Mouse (Mus musculus): ENCODE data around the gene Tenm4. TPM values are rescaled to one million over a fixed set of nuclear protein-coding genes. Genes with fewer than 3 reads are reported as not detected.

Gene Tenm4
- total RNA-seq, 2 experiments from 2014 or later, result 125 to 132 TPM

DNA sequence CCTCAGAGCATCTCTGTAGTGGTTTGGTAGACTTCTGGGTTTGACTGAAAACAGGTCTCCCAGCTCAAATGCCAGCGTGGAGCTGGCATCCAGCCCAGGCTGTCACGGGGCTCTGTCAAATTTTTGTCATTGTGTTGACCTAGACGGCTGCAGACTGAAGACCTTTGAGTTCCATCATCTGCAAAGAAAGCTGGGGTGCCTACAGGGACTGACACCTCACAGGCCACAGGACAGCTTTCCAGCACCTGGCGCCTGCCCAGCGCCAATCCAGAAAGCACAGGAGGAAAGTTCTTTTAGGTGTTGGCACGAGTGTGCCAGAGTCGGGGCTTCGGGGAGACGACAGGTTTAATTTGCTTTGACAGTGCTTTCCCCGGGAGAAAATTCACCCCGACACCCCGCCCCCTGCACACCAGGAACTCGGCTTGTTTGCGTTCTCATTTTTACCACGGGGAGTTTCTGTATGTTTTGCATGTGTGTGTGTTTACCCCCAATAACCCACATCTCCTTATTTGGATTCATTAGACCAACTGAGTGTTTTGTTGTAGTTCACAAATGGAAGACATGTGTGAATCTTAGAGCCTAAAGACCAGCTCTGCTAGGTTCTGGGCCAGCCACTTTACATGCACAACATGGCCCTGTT, 594.4 kb downstream of the Tenm4 start:
- DNase-seq (ENCODE audit: low spot score in 2 of 2), result no peak

DNA sequence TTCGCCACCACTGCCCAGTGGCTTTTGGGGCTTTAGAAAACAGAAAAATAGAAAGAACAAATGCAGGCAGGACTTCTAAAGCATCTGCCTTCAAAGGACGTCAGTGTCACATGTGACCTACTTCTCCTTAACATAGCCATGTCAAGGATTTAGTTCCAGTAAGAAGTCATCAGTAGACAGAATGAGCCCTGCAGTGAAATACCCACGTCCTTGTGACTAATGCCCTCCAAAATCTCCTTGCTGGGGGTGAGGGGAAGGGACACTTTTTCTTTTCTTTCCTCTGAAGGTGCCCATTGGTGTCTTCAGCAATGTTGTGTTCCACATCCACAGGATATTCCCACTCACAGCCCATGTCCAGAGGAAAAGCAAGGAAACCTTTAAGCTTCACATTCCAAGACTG, 596.0 kb downstream of the Tenm4 start:
- no peak for DNase-seq (ENCODE audit: low spot score in 2 of 2)

GRCm38 (mm10) chr7:96768718-96769117, 597.7 kb downstream of the Tenm4 start:
- DNase-seq (ENCODE audit: low spot score in 2 of 2), result no peak

DNA sequence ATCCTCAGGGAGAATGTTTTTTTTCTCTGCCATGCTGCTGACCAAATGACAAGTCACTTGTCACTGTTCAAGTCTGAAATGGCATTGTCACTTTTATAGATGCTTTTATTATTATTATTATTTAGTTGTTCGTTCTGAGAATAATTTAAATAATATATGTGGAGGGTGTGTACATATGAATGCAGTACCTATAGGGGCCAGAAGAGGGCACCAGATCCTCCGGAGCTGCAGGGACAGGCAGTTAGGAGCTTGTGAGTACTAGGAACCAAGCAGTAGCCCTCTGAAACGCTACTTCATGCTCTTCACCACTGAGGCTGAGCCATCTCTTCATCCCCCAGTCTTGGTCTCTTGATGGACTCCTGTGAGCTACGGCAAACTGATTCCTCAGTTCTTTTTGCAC, 598.7 kb downstream of the Tenm4 start:
- no peak for DNase-seq (ENCODE audit: low spot score in 2 of 2)

DNA sequence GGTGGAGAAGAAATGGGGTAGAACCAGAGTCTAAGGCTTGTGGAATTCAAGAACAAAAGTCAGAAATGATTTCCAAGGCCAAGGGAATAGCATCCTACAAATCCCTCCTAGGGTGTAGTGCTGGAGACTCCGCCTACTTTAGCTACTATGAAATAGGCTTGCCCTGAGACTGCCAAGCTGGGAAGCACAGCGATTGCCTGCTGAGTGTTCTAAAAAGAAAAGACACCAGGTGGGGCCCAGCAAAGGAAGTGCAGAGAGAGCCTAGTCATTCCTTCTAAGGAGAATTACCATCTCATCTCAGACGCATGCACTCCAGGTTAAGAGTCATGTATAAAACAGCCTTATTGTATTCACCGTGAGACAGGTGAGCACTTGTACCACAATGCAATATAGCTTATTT, 601.9 kb downstream of the Tenm4 start:
- DNase-seq (ENCODE audit: low spot score in 2 of 2), result no peak

GRCm38 (mm10) chr7:96773585-96774225, 602.7 kb downstream of the Tenm4 start:
- DNase-seq (ENCODE audit: low spot score in 2 of 2), result no peak

DNA sequence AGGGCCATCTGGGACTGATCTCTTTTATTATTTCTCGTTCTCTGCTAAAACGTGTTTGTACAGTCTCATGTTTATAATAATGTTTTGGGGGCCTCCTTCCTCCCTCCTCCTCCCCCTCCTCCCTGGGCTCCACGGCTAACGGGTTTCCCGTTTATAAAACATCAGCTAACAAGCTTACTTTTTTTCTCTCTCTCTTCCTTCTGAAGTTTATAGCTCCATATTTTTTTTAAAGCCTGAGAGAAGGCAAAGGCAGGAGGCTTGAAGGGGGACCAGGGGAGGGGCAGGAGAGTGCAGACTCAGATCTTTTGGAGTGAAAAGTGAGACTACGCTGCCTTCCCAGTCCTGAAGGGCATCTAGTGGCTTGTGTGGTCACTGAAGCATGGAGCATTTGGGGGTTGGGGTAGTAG, 604.0 kb downstream of the Tenm4 start:
- DNase-seq (ENCODE audit: low spot score in 2 of 2), result no peak

GRCm38 (mm10) chr7:96777938-96778600, 607.0 kb downstream of the Tenm4 start:
- DNase-seq (ENCODE audit: low spot score in 2 of 2), result no peak

DNA sequence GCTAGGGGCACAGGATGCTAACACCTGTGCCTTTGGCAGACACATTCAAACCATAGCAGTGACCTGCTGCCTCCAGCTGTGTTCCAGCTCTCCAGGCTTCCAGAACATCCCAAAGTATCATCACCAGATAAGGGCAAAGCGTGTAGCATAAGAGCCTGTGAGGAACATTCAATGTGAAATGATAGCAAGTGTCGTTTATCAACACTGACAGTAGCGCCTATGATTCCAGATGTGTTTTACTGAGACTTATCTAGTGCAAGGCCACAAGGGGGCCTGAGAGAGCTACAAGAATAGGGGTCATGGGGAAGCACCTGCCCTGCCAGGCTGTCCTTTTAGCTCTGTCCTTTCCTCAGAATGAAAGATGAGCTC, 607.5 kb downstream of the Tenm4 start:
- no peak for DNase-seq (ENCODE audit: low spot score in 2 of 2)

GRCm38 (mm10) chr7:96780556-96780955, 609.5 kb downstream of the Tenm4 start:
- DNase-seq (ENCODE audit: low spot score in 2 of 2), result no peak

GRCm38 (mm10) chr7:96781068-96781467, 610.0 kb downstream of the Tenm4 start:
- DNase-seq (ENCODE audit: low spot score in 2 of 2), result no peak

GRCm38 (mm10) chr7:96782686-96783085, 611.6 kb downstream of the Tenm4 start:
- no peak for DNase-seq (ENCODE audit: low spot score in 2 of 2)

- no peak for DNase-seq (ENCODE audit: low spot score in 2 of 2)
Observed at GRCm38 (mm10) chr7:96785808-96786207, 614.8 kb downstream of the Tenm4 start.

GRCm38 (mm10) chr7:96786262-96787044, 615.4 kb downstream of the Tenm4 start:
- DNase-seq (ENCODE audit: low spot score in 2 of 2), result no peak

- no peak for DNase-seq (ENCODE audit: low spot score in 2 of 2)
Observed at GRCm38 (mm10) chr7:96788135-96788534, 617.1 kb downstream of the Tenm4 start.

GRCm38 (mm10) chr7:96790326-96790725, 619.3 kb downstream of the Tenm4 start:
- no peak for DNase-seq (ENCODE audit: low spot score in 2 of 2)

DNA sequence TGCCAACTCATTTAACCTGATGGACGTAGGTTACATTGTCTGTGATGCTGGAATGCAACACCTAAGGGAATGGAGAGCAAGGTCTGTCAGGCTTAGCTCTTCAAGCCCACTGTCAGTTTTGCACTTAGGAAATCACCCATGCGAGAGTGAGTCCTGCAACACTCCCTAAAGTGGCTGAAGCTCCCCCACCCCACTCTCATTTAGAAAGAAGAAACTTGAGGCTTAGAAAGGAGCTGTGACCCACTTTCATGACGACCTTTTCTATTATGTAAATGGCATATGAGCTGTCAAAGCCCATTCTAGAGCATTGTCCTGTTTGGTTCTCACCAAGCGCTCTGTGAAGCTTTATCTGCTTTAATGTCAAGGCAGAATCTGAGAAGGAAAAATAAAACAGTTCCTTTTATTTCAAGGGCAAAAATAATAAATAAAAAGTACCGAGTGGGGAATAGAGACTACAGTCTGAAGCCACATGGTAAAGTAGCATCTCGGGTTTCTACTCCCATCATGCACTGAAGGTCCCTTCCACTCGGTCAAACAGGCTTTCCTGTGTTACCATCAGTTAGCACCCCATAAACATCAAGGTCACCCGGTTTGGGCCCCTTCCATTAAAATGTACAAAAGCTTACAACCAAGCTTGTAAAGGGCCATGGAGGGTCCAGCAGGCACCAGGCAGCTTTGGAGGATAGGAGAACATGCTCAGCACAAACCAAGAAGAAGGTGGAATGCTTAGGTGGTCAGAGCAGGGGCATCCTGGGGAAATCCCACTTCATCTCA, 621.6 kb downstream of the Tenm4 start:
- DNase-seq (ENCODE audit: low spot score in 2 of 2), result no peak

DNA sequence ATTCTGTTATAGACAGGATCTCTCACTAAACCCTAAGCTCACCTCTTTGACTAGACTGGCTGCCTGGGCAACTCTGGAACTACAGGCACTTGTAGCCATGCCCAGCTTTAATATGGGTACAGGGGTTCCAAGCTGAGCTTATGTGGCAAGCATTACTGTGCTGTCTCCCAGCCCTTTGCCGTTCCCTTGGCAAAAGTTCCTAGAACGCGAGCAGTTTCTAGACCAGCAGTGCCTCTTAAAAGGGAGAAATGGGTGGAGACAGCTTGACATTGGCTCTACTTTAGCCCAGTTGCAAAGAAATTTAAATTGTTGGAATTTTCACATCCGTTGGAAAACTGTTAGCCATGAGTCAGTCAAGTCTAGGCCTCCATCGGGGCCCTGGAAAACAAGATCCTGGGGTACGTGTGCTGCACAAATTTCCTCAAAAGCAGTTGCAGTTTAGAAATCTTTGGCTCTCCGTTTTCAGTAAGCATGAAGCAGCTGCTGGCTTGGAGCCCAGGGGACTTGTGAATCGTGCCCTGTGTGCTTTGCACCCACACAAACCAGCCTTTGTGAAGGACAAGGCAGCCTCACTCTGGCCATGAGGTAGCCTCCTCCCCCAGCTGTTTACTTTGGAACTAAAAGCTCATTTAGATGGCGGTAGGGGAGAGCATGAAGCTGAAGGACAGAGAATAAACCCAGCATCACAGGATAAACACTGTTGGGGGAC, 625.1 kb downstream of the Tenm4 start:
- peak; percentile 79 to 92 for DNase-seq (ENCODE audit: low spot score in 2 of 2)

DNA sequence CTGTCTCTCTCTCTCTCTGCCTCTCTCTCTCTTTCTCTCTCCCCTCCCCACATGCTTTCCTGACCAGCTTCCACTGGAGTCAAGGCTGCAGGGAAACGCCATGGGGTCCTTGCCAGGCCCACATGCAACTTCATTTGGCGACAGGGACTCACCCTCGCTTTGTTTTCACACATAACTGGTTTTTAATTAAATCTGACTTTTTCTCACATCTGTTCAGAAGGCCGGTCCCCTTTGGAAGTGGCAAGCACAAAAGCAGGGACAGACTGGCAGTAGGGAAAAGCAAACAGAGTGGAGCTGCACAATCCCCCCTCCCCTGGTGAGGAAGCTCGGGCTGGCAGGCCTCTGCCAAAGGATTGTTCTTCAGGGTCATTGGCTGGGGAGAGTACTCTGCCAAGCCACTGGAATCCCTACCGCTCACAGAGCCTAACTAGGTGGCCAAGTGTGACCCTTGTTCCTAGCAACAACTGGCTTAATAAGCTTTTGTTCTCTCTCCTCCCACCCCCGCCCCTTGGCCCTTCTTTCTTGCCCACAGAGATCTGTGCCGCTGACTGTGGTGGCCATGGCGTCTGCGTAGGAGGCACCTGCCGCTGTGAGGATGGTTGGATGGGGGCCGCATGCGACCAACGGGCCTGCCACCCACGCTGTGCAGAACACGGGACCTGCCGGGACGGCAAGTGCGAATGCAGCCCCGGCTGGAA, 625.9 kb downstream of the Tenm4 start:
- peak; percentile 55 to 78 for DNase-seq (ENCODE audit: low spot score in 2 of 2)
